Mouse (Mus musculus) kidney, embryonic 16.5 days (tissue): ENCODE measurements at regions not wholly inside any gene's neighbourhood (a gene's known extent, or its start where the extent isn't known, plus 50 kb on each side); places are given as distances from the start of the nearest gene placed in this dataset.

Source experiments
- ATAC-seq: fragments of 200-750 bp; cut with Nextera tagmentation; 2 replicates; pipeline ENCODE4 v1.8.0; 2017; ENCODE audit warnings: moderate TSS enrichment; ENCODE audit not compliant: low FRiP score, low TSS enrichment
- H3K27ac ChIP-seq: fragments of 300-500 bp; sonication (generic); 2 replicates; pipeline ENCODE4 v1.5.1; 2014; ENCODE audit warnings: low read length
- H3K27me3 ChIP-seq: fragments of 300-500 bp; sonication (generic); 2 replicates; pipeline ENCODE4 v1.6.1; 2014; ENCODE audit warnings: low read length, control low read depth, mixed read lengths; ENCODE audit not compliant: insufficient read depth
- H3K36me3 ChIP-seq: fragments of 300-500 bp; sonication (generic); 2 replicates; pipeline ENCODE4 v1.6.1; 2014; ENCODE audit warnings: low read length, control low read depth, mixed read lengths; ENCODE audit not compliant: insufficient read depth
- H3K4me1 ChIP-seq: fragments of 300-500 bp; sonication (generic); 2 replicates; pipeline ENCODE4 v1.6.1; 2014; ENCODE audit warnings: low read length, control low read depth, mixed read lengths; ENCODE audit not compliant: insufficient read depth
- H3K4me2 ChIP-seq: fragments of 300-500 bp; sonication (generic); replicated peaks from 2 replicates; pipeline ENCODE4 v1.6.1; 2014; ENCODE audit warnings: low read depth, low read length
- H3K4me3 ChIP-seq: fragments of 300-500 bp; sonication (generic); 2 replicates; pipeline ENCODE4 v1.5.1; 2014; ENCODE audit warnings: mild to moderate bottlenecking, low read length
- H3K9ac ChIP-seq: fragments of 300-500 bp; sonication (generic); replicated peaks from 2 replicates; pipeline ENCODE4 v1.6.1; 2014; ENCODE audit warnings: low read length
- H3K9me3 ChIP-seq: fragments of 300-500 bp; sonication (generic); 2 replicates; pipeline ENCODE4 v1.6.1; 2016; ENCODE audit warnings: low read length, control low read depth
- WGBS: fragments of 180-500 bp; shearing (Covaris S2); extraction: QIAGEN DNeasy Blood & Tissue Kit; methylation state at CpG from one replicate; pipeline ENCODE4 v1.1.7; 2014; 5-methylcytosine and 5-hydroxymethylcytosine counted together

GRCm38 (mm10) chr12:26884156-26884555 lies 415.2 kb downstream of the Cmpk2 start:
- Histone ChIP-seq H3K27me3 (no peaks in the 10 kb centered on the region), H3K36me3 (no peaks in the 10 kb centered on the region), H3K4me1 (peaks cover 28% of the 10 kb centered on the region), H3K27ac (no peak overlapping the region), H3K9me3 (no peaks in the 10 kb centered on the region), H3K4me2 (no peak overlapping the region), H3K9ac (no peak overlapping the region), H3K4me3 (no peak overlapping the region)
- peak; percentile 42; the same call in 1 of the 2 replicates for ATAC-seq
- WGBS = 25% methylated on average over 5 of the region's 5 CpGs

- H3K9me3 ChIP-seq = no peaks in the 10 kb centered on the region
- H3K4me1 ChIP-seq = peaks cover 2% of the 10 kb centered on the region; the same call in 1 of the 2 replicates
- H3K4me3 ChIP-seq = no peak overlapping the region
- H3K9ac ChIP-seq = no peak overlapping the region
- H3K36me3 ChIP-seq = no peaks in the 10 kb centered on the region
- WGBS = 38% methylated on average over 2 of the region's 2 CpGs
- ATAC-seq = peak; percentile 85
- peak overlapping the region; percentile 39 for H3K27ac ChIP-seq
- H3K4me2 ChIP-seq = no peak overlapping the region
- H3K27me3 ChIP-seq = no peaks in the 10 kb centered on the region
These were observed 408.7 kb downstream of the Cmpk2 start for GRCm38 (mm10) chr12:26877691-26878121.

- H3K27me3 ChIP-seq = no peaks in the 10 kb centered on the region
- H3K9me3 ChIP-seq = no peaks in the 10 kb centered on the region
- 47% methylated on average over 3 of the region's 3 CpGs for WGBS
- no peaks in the 10 kb centered on the region for H3K36me3 ChIP-seq
- H3K27ac ChIP-seq = peak overlapping the region; percentile 39
- peak; percentile 54 for ATAC-seq
- H3K9ac ChIP-seq = no peak overlapping the region
- no peak overlapping the region for H3K4me2 ChIP-seq
- H3K4me1 ChIP-seq = peaks cover 6% of the 10 kb centered on the region; the same call in 1 of the 2 replicates
- no peak overlapping the region for H3K4me3 ChIP-seq
These were observed 408.3 kb downstream of the Cmpk2 start for GRCm38 (mm10) chr12:26877284-26877683.

- 0 out of 2 replicates have a peak, but pooled peaks have one; percentile 39 for ATAC-seq
- H3K4me1 ChIP-seq = peaks cover 8% of the 10 kb centered on the region; the same call in 1 of the 2 replicates
- no peak overlapping the region for H3K9ac ChIP-seq
- WGBS = 23% methylated on average over 3 of the region's 3 CpGs
- H3K4me2 ChIP-seq = no peak overlapping the region
- no peak overlapping the region for H3K4me3 ChIP-seq
- H3K9me3 ChIP-seq = no peaks in the 10 kb centered on the region
- H3K27me3 ChIP-seq = no peaks in the 10 kb centered on the region
- no peaks in the 10 kb centered on the region for H3K36me3 ChIP-seq
- no peak overlapping the region for H3K27ac ChIP-seq
These were observed 403.5 kb downstream of the Cmpk2 start for GRCm38 (mm10) chr12:26872466-26872865.

GRCm38 (mm10) chr12:26867731-26868130 lies 398.7 kb downstream of the Cmpk2 start:
- Histone ChIP-seq H3K9me3 (no peaks in the 10 kb centered on the region), H3K4me1 (peaks cover 6% of the 10 kb centered on the region; the same call in 1 of the 2 replicates), H3K9ac (no peak overlapping the region), H3K27ac (no peak overlapping the region), H3K4me2 (no peak overlapping the region), H3K36me3 (no peaks in the 10 kb centered on the region), H3K27me3 (no peaks in the 10 kb centered on the region), H3K4me3 (no peak overlapping the region)
- WGBS = 84% methylated on average over 6 of the region's 6 CpGs
- no peak for ATAC-seq

- Histone ChIP-seq H3K27me3 (no peaks in the 10 kb centered on the region), H3K4me2 (no peak overlapping the region), H3K4me3 (no peak overlapping the region), H3K4me1 (peaks cover 9% of the 10 kb centered on the region; the same call in 1 of the 2 replicates), H3K9ac (no peak overlapping the region), H3K9me3 (peaks cover 12% of the 10 kb centered on the region), H3K27ac (no peak overlapping the region), H3K36me3 (no peaks in the 10 kb centered on the region; the same call in 1 of the 2 replicates)
- peak; percentile 92 for ATAC-seq
- 0% methylated on average over 1 of the region's 1 CpGs for WGBS
These were observed 386.1 kb downstream of the Cmpk2 start for GRCm38 (mm10) chr12:26855091-26855516.

- H3K4me3 ChIP-seq = no peak overlapping the region
- 0 out of 2 replicates have a peak, but pooled peaks cover 5% of the 10 kb centered on the region for H3K4me1 ChIP-seq
- H3K9ac ChIP-seq = no peak overlapping the region
- ATAC-seq = no peak
- H3K27me3 ChIP-seq = no peaks in the 10 kb centered on the region
- H3K27ac ChIP-seq = no peak overlapping the region
- H3K36me3 ChIP-seq = no peaks in the 10 kb centered on the region
- no peaks in the 10 kb centered on the region for H3K9me3 ChIP-seq
- no peak overlapping the region for H3K4me2 ChIP-seq
- WGBS = 48% methylated on average over 12 of the region's 12 CpGs
These were observed 375.9 kb downstream of the Cmpk2 start for GRCm38 (mm10) chr12:26844917-26845316.

- H3K4me2 ChIP-seq = no peak overlapping the region
- H3K9ac ChIP-seq = 0 out of 2 replicates have a peak overlapping the region, but pooled peaks have one; percentile 11
- 6% methylated on average over 5 of the region's 5 CpGs for WGBS
- 0 out of 2 replicates have a peak, but pooled peaks cover 5% of the 10 kb centered on the region for H3K4me1 ChIP-seq
- no peaks in the 10 kb centered on the region for H3K27me3 ChIP-seq
- ATAC-seq = no peak
- H3K9me3 ChIP-seq = no peaks in the 10 kb centered on the region
- no peak overlapping the region; the same call in 1 of the 2 replicates for H3K27ac ChIP-seq
- no peak overlapping the region for H3K4me3 ChIP-seq
- H3K36me3 ChIP-seq = no peaks in the 10 kb centered on the region
These were observed 373.7 kb downstream of the Cmpk2 start for GRCm38 (mm10) chr12:26842696-26843095.

- Histone ChIP-seq H3K4me3 (no peak overlapping the region), H3K4me2 (no peak overlapping the region), H3K27me3 (no peaks in the 10 kb centered on the region), H3K9ac (no peak overlapping the region), H3K36me3 (no peaks in the 10 kb centered on the region), H3K4me1 (no peaks in the 10 kb centered on the region), H3K9me3 (no peaks in the 10 kb centered on the region), H3K27ac (no peak overlapping the region)
- 81% methylated on average over 3 of the region's 3 CpGs for WGBS
- ATAC-seq = no peak
These were observed 352.4 kb downstream of the Cmpk2 start for GRCm38 (mm10) chr12:26821257-26821968.

GRCm38 (mm10) chr12:26817866-26818265 lies 348.9 kb downstream of the Cmpk2 start:
- Histone ChIP-seq H3K36me3 (no peaks in the 10 kb centered on the region), H3K4me2 (no peak overlapping the region), H3K4me1 (no peaks in the 10 kb centered on the region), H3K27me3 (no peaks in the 10 kb centered on the region), H3K9me3 (no peaks in the 10 kb centered on the region), H3K4me3 (no peak overlapping the region), H3K27ac (no peak overlapping the region), H3K9ac (no peak overlapping the region)
- 85% methylated on average over 3 of the region's 3 CpGs for whole genome bisulfite sequencing
- ATAC-seq = no peak
